Mouse (Mus musculus) forebrain, embryonic 11.5 days (tissue): ENCODE measurements at regions not wholly inside any gene's neighbourhood (a gene's known extent, or its start where the extent isn't known, plus 50 kb on each side); places are given as distances from the start of the nearest gene placed in this dataset.

ENCODE experiments used
- ATAC-seq: fragments of 200-750 bp; cut with Nextera tagmentation; replicated peaks from 2 replicates; pipeline ENCODE4 v1.8.0; 2017; ENCODE audit warnings: moderate TSS enrichment; ENCODE audit not compliant: low FRiP score
- DNase-seq: peaks from one replicate; pipeline ENCODE4 v3.0.0-alpha.2; 2017; ENCODE audit warnings: low spot score
- H3K27ac ChIP-seq: fragments of 300-500 bp; sonication (generic); 2 replicates; pipeline ENCODE4 v1.5.1; 2014; ENCODE audit warnings: low read depth, low read length
- H3K27me3 ChIP-seq: fragments of 300-500 bp; sonication (generic); 2 replicates; pipeline ENCODE4 v1.6.1; 2014; ENCODE audit warnings: mild to moderate bottlenecking, low read length, mixed read lengths; ENCODE audit not compliant: control insufficient read depth, insufficient read depth
- H3K36me3 ChIP-seq: fragments of 300-500 bp; sonication (generic); 2 replicates; pipeline ENCODE4 v1.6.1; 2014; ENCODE audit warnings: mild to moderate bottlenecking, low read length, moderate library complexity, mixed read lengths; ENCODE audit not compliant: control insufficient read depth, insufficient read depth
- H3K4me1 ChIP-seq: fragments of 300-500 bp; sonication (generic); replicated peaks from 2 replicates; pipeline ENCODE4 v1.6.1; 2014; ENCODE audit warnings: low read length, mixed read lengths; ENCODE audit not compliant: control insufficient read depth, insufficient read depth
- H3K4me2 ChIP-seq: fragments of 300-500 bp; sonication (generic); 2 replicates; pipeline ENCODE4 v1.6.1; 2014; ENCODE audit warnings: low read depth, mild to moderate bottlenecking, low read length, moderate library complexity, mixed read lengths; ENCODE audit not compliant: severe bottlenecking
- H3K4me3 ChIP-seq: fragments of 300-500 bp; sonication (generic); 2 replicates; pipeline ENCODE4 v1.5.1; 2014; ENCODE audit warnings: low read depth, low read length
- H3K9ac ChIP-seq: fragments of 300-500 bp; sonication (generic); 2 replicates; pipeline ENCODE4 v1.6.1; 2014; ENCODE audit warnings: low read length
- H3K9me3 ChIP-seq: fragments of 300-500 bp; sonication (generic); 2 replicates; pipeline ENCODE4 v1.6.1; 2016; ENCODE audit warnings: low read length, mixed read lengths; ENCODE audit not compliant: control insufficient read depth
- WGBS: fragments of 180-500 bp; shearing (Covaris S2); extraction: QIAGEN DNeasy Blood & Tissue Kit; methylation state at CpG from one replicate; pipeline ENCODE4 v1.1.7; 2014; 5-methylcytosine and 5-hydroxymethylcytosine counted together

- H3K9ac ChIP-seq: no peak overlapping the region
- 40% methylated on average over 2 of the region's 2 CpGs for WGBS
- no peak overlapping the region for H3K4me3 ChIP-seq
- peak; percentile 84 for ATAC-seq
- no peak overlapping the region for H3K27ac ChIP-seq
- DNase-seq: no peak
- no peaks in the 10 kb centered on the region for H3K36me3 ChIP-seq
- H3K4me1 ChIP-seq: no peaks in the 10 kb centered on the region
- no peaks in the 10 kb centered on the region for H3K9me3 ChIP-seq
- H3K27me3 ChIP-seq: no peaks in the 10 kb centered on the region
- H3K4me2 ChIP-seq: no peak overlapping the region
Observed at GRCm38 (mm10) chr14:112895561-112895960, 418.8 kb upstream of the Tpm3-rs7 start.

GRCm38 (mm10) chr14:112901171-112901570 lies 413.2 kb upstream of the Tpm3-rs7 start:
- DNase-seq (no peak), ATAC-seq (peak; percentile 36)
- H3K4me3 ChIP-seq: no peak overlapping the region
- no peaks in the 10 kb centered on the region for H3K9me3 ChIP-seq
- no peak overlapping the region for H3K9ac ChIP-seq
- 88% methylated on average over 1 of the region's 1 CpGs for WGBS
- no peaks in the 10 kb centered on the region for H3K4me1 ChIP-seq
- no peaks in the 10 kb centered on the region for H3K36me3 ChIP-seq
- no peak overlapping the region for H3K27ac ChIP-seq
- no peak overlapping the region for H3K4me2 ChIP-seq
- H3K27me3 ChIP-seq: no peaks in the 10 kb centered on the region

DNA sequence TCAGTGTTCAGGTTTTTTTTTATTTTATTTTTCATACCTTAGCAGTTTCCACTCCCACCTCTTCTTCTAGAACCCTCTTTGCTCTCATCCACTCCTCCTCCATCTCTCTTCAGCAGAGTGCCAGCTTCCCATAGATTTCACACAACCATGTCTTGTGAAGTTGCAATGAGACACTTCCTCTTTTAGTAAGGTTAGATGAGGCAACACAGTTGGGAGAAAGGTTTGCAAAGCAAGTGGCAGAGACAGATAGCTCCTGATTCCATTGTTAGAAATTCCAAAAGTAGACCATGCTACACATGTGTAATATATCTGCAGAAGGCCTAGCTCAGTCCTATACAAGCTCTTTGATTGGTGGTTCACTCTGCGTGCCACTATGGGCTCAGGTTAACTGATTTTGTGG lies 397.3 kb upstream of the Tpm3-rs7 start:
- H3K4me2 ChIP-seq: no peak overlapping the region
- 96% methylated on average over 1 of the region's 1 CpGs for WGBS

More for the DNA sequence above, 397.3 kb upstream of the Tpm3-rs7 start:
- H3K9me3 ChIP-seq: no peaks in the 10 kb centered on the region
- no peak overlapping the region for H3K4me3 ChIP-seq
- DNase-seq: no peak
- no peaks in the 10 kb centered on the region for H3K27me3 ChIP-seq
- H3K36me3 ChIP-seq: no peaks in the 10 kb centered on the region
- no peak for ATAC-seq
- H3K4me1 ChIP-seq: no peaks in the 10 kb centered on the region
- no peak overlapping the region for H3K27ac ChIP-seq
- no peak overlapping the region for H3K9ac ChIP-seq
